Mouse (Mus musculus) liver, adult (tissue): ENCODE measurements at regions not wholly inside any gene's neighbourhood (a gene's known extent, or its start where the extent isn't known, plus 50 kb on each side); places are given as distances from the start of the nearest gene placed in this dataset.

Experiments
- GATA4 ChIP-seq: IDR thresholded peaks from 2 replicates; pipeline ENCODE4 v1.6.1; 2014; ENCODE audit warnings: mild to moderate bottlenecking, low read length; ENCODE audit not compliant: insufficient replicate concordance

DNA sequence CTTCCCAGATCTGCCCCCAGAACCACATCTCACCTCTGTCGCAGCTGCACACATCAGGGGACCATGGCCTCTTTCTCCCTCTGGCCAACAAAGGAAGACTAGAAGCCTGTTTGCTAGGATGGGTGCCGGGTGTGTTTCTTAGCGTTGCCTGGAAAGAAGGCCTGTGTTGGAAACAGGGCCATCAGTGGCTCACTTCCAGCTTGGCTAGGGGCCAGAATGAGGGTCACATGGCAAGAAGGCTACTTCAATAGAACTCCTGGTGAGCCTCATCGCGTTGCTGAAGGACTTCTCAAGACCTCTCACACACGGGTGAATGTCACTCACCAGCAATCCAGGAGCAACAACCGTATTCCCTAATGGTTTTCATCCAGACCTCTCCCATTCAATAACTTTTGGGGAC is 115.0 kb downstream of the Tle3 start:
- no peak for TF ChIP-seq GATA4

GRCm38 (mm10) chr9:61484391-61484790 is 112.2 kb downstream of the Tle3 start:
- no peak for TF ChIP-seq GATA4

DNA sequence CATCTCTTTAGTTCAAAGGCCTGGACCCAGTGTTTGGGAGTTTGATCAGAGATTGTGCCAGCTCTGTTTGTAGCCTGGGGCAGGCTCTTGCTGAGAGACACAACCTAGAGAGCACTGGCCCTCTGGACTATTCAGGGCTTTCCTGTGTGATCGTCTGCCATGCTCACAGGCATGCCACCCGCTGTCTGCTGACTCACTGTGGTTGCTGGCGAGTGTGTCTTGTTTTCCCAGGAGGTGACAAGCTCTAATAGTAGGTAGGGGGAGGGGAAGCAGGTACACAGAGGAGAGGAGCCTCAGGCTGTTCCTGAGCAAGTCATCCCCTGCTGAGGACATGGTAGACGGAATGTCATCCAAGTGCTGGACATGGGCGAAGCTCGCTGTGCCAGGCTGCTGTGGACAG is 107.5 kb downstream of the Tle3 start:
- no peak for TF ChIP-seq GATA4

DNA sequence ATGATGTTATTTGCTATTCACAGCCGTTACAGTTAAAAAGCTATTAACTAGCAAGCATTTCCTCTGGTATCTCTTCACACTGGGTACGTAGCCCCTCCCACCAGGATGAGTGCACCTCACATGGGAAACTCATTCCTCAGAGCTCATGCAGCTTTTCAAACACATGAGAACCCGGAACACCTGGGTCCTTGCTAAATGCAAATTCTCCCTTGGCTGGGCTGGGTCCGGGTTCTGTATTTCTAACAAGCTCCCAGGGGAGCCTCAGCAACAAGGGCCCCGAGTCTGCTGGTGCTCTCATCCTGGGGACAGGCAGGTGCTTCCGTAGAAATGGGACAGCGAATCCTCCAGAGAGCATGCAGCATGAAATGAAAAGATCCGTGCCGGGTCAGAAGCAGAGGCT is 106.7 kb downstream of the Tle3 start:
- no peak for TF ChIP-seq GATA4

- TF ChIP-seq GATA4, result no peak
Measured at GRCm38 (mm10) chr9:61476351-61476750, 104.2 kb downstream of the Tle3 start.

- no peak for TF ChIP-seq GATA4
Measured at GRCm38 (mm10) chr9:61470815-61471505, 98.8 kb downstream of the Tle3 start.

DNA sequence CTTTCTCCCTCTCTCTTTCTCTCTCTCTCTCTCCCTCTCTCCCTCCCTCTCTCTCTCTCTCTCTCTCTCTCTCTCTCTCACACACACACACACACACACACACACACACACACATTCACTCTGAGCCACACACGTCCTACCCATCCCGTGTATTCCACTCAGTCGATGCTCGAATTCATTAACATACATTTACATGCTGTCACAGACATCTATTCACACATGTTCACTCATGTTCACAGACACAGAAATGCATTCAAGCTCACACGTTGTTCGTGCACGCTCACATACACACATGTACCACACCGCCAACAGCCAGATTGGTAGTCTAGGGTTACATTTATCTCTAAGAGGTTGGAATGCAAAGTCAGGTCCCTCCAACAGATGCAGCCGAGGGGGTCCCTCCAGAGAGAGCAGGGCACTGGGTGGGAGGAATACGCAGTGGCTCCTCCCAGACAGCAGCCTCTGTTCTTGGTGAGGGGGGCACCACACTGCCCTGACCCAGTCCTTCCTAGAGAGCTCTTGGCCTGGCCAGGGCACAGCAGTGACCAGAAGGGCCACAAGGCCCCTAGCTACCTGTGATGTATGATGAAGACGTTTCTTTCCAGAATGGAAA is 96.8 kb downstream of the Tle3 start:
- TF ChIP-seq GATA4, result no peak

GRCm38 (mm10) chr9:61468368-61468848 is 96.2 kb downstream of the Tle3 start:
- TF ChIP-seq GATA4, result no peak
